Mouse (Mus musculus) olfactory bulb, adult 2 months (tissue): Measurements from ENCODE around the gene Gnai2.

Experiments
- CTCF ChIP-seq: fragments of 200-500 bp; IDR thresholded peaks from 2 replicates; pipeline ENCODE4 v1.5.1; 2012; ENCODE audit warnings: low read depth, mild to moderate bottlenecking, low read length, moderate library complexity; ENCODE audit not compliant: insufficient read depth
- POLR2A ChIP-seq: fragments of 200-500 bp; IDR thresholded peaks from 2 replicates; pipeline ENCODE4 v1.6.1; 2012; ENCODE audit warnings: mild to moderate bottlenecking, low read depth, low read length, moderate library complexity; ENCODE audit not compliant: insufficient read depth

GRCm38 (mm10) chr9:107674609-107675429 lies 39.7 kb upstream of the Gnai2 start:
- TF ChIP-seq POLR2A (no peak), CTCF (no peak)
